Mouse (Mus musculus) stomach, postnatal 0 days (tissue): ENCODE measurements around the gene Rheb. TPM values are rescaled to one million over a fixed set of nuclear protein-coding genes. Genes with fewer than 3 reads are reported as not detected.
A peak's percentile ranks its signal among the peaks of the same experiment; 100 is the strongest.
"Not testable (repeated sequence)": the region's sequence is repeated elsewhere in the genome, so short reads cannot be mapped to it uniquely, and the experiment has no call there.

Experiments used
- ATAC-seq: fragments of 200-750 bp; cut with Nextera tagmentation; 2 replicates; pipeline ENCODE4 v1.8.0; 2017; ENCODE audit not compliant: low FRiP score, low TSS enrichment
- DNase-seq: peaks from one replicate; pipeline ENCODE4 v3.0.0-alpha.2; 2016; ENCODE audit warnings: low spot score
- H3K27ac ChIP-seq: fragments of 300-500 bp; sonication (generic); replicated peaks from 2 replicates; pipeline ENCODE4 v1.5.1; 2014; ENCODE audit warnings: mild to moderate bottlenecking, control low read depth
- H3K27me3 ChIP-seq: fragments of 300-500 bp; sonication (generic); 2 replicates; pipeline ENCODE4 v1.6.1; 2014; ENCODE audit warnings: low read length; ENCODE audit not compliant: control insufficient read depth, insufficient read depth
- H3K36me3 ChIP-seq: fragments of 300-500 bp; sonication (generic); 2 replicates; pipeline ENCODE4 v1.6.1; 2014; ENCODE audit warnings: low read length, mixed read lengths; ENCODE audit not compliant: control insufficient read depth, insufficient read depth
- H3K4me1 ChIP-seq: fragments of 300-500 bp; sonication (generic); replicated peaks from 2 replicates; pipeline ENCODE4 v1.6.1; 2014; ENCODE audit warnings: antibody characterized with exemption; ENCODE audit not compliant: control insufficient read depth, insufficient read depth
- H3K4me2 ChIP-seq: fragments of 300-500 bp; sonication (generic); replicated peaks from 2 replicates; pipeline ENCODE4 v1.6.1; 2014; ENCODE audit warnings: low read depth, mild to moderate bottlenecking, control low read depth, moderate library complexity
- H3K4me3 ChIP-seq: fragments of 300-500 bp; sonication (generic); 2 replicates; pipeline ENCODE4 v1.5.1; 2014; ENCODE audit warnings: low read depth, low read length, control low read depth
- H3K9ac ChIP-seq: fragments of 300-500 bp; sonication (generic); 2 replicates; pipeline ENCODE4 v1.6.1; 2014; ENCODE audit warnings: mild to moderate bottlenecking, low read length, control low read depth, mixed read lengths
- H3K9me3 ChIP-seq: fragments of 300-500 bp; sonication (generic); 2 replicates; pipeline ENCODE4 v1.6.1; 2016; ENCODE audit warnings: low read length; ENCODE audit not compliant: control insufficient read depth
- CTCF ChIP-seq: IDR thresholded peaks from 2 replicates; pipeline ENCODE4 v1.5.1; 2016; ENCODE audit warnings: antibody characterized with exemption, low read depth, mild to moderate bottlenecking, moderate library complexity
- EP300 ChIP-seq: optimal IDR thresholded peaks from 2 replicates; pipeline ENCODE3; 2016; ENCODE audit warnings: antibody characterized with exemption
- WGBS: fragments of 180-500 bp; shearing (Covaris S2); extraction: QIAGEN DNeasy Blood & Tissue Kit; methylation state at CpG from one replicate; pipeline ENCODE4 v1.1.7; 2014; 5-methylcytosine and 5-hydroxymethylcytosine counted together
- polyA plus RNA-seq: library from polyadenylated mRNA; unstranded; fragments of >200 nt; fragmentation: Nextera tagmentation; extraction: Ambion mirVana; gene quantifications from 2 replicates; pipeline ENCODE4 v1.2.1, GENCODE M21; 2015

The Rheb gene
- polyA plus RNA-seq, 1 experiment from 2014 or later, result 218 TPM

GRCm38 (mm10) chr5:24779321-24779720 lies 63.1 kb downstream of the Rheb start:
- no peak for ATAC-seq
- DNase-seq, result no peak
- H3K36me3 ChIP-seq, result no peaks in the 10 kb centered on the region
- TF ChIP-seq EP300 (no peak), CTCF (no peak)
- H3K27me3 ChIP-seq, result no peaks in the 10 kb centered on the region
- H3K9ac ChIP-seq, result no peak overlapping the region
- no peak overlapping the region for H3K4me2 ChIP-seq
- no peak overlapping the region for H3K4me3 ChIP-seq
- no peaks in the 10 kb centered on the region for H3K4me1 ChIP-seq
- no peaks in the 10 kb centered on the region for H3K9me3 ChIP-seq
- H3K27ac ChIP-seq, result no peak overlapping the region

GRCm38 (mm10) chr5:24778843-24779140 lies 63.6 kb downstream of the Rheb start:
- DNase-seq (no peak), ATAC-seq (no peak)
- no peaks in the 10 kb centered on the region for H3K27me3 ChIP-seq
- WGBS, result 57% methylated on average over 13 of the region's 13 CpGs
- no peak overlapping the region for H3K27ac ChIP-seq
- no peak overlapping the region for H3K4me2 ChIP-seq
- TF ChIP-seq EP300 (no peak), CTCF (no peak)
- no peak overlapping the region for H3K9ac ChIP-seq
- H3K9me3 ChIP-seq, result no peaks in the 10 kb centered on the region
- H3K36me3 ChIP-seq, result no peaks in the 10 kb centered on the region
- H3K4me3 ChIP-seq, result no peak overlapping the region
- H3K4me1 ChIP-seq, result no peaks in the 10 kb centered on the region

DNA sequence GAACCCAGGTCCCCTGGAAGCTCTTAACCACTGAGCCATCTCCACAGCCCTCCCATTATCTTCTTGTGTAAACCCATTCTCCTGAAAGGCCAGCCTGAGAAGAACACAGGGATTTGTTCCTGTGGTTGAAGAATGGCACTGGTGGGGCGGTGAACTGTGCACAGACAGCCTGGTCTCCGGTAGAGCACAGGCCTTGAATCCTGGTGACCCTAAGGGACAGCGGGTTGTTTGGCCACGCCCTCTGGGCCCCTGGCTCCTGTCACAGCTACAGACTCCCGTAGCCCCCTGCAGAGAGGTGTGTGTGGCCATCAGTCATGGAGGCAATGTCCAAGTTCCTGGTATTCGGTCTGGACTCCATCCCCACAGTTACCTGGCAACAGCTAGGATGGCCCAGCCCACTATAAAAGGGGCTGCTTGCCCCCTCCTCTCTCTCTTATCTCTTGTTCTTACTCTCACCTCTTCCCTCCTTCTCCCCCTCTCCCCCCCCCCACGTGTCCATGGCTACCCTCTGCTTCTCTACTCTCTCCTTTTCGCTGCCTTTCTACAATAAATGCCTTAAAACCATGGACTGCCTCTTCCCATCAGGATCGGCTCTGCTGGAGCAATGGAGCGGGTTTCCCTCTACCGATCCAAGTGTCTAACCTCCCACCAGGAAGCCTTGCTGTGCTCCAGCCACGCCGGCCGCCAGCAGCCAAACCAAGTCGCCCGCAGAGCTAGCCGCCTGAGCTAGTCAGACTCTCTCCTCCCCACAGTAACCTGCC lies 64.2 kb downstream of the Rheb start:
- Histone ChIP-seq H3K27me3 (no peaks in the 10 kb centered on the region), H3K4me2 (no peak overlapping the region)
- TF ChIP-seq EP300 (no peak), CTCF (no peak)

DNA sequence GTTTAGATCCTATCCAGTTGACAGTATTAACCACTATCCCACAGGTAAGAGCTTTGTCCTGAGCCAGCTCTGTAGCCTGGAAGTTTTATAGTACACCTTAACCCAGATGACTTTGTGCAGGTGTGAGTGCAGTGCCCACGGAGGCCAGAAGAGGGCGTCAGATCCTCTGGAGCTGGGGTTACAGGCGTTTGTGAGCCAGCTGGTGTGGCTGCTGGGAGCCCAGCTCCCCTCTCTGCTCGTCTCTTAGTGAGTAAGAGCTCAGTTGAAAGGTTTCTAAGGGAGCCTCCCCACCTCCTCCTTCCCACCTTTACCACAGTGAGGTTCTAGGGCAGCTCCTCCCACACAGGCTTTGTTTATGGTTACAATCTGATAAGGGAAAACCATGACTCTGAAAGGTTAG lies 65.7 kb downstream of the Rheb start:
- Histone ChIP-seq H3K9me3 (no peaks in the 10 kb centered on the region), H3K36me3 (no peaks in the 10 kb centered on the region), H3K27me3 (no peaks in the 10 kb centered on the region), H3K4me1 (no peaks in the 10 kb centered on the region), H3K4me2 (no peak overlapping the region), H3K4me3 (no peak overlapping the region), H3K27ac (no peak overlapping the region), H3K9ac (no peak overlapping the region)
- peak; percentile 59 for TF ChIP-seq CTCF
- TF ChIP-seq EP300, result no peak
- WGBS, result 55% methylated on average over 4 of the region's 4 CpGs
- DNase-seq (peak; percentile 55), ATAC-seq (peak; percentile 92)

More for the DNA sequence above, 64.2 kb downstream of the Rheb start:
- no peak overlapping the region for H3K9ac ChIP-seq
- H3K4me3 ChIP-seq, result no peak overlapping the region
- no peak overlapping the region for H3K27ac ChIP-seq
- ATAC-seq (no peak), DNase-seq (no peak)
- H3K4me1 ChIP-seq, result no peaks in the 10 kb centered on the region
- H3K9me3 ChIP-seq, result no peaks in the 10 kb centered on the region
- no peaks in the 10 kb centered on the region for H3K36me3 ChIP-seq
- 31% methylated on average over 17 of the region's 17 CpGs for WGBS

- H3K36me3 ChIP-seq, H3K9ac ChIP-seq, H3K9me3 ChIP-seq, H3K4me3 ChIP-seq, H3K4me2 ChIP-seq, ATAC-seq, H3K27me3 ChIP-seq, H3K27ac ChIP-seq, H3K4me1 ChIP-seq, DNase-seq: not testable (repeated sequence)
- 77% methylated on average over 16 of the region's 16 CpGs for WGBS
Measured at GRCm38 (mm10) chr5:24774549-24774948, 67.9 kb downstream of the Rheb start.

DNA sequence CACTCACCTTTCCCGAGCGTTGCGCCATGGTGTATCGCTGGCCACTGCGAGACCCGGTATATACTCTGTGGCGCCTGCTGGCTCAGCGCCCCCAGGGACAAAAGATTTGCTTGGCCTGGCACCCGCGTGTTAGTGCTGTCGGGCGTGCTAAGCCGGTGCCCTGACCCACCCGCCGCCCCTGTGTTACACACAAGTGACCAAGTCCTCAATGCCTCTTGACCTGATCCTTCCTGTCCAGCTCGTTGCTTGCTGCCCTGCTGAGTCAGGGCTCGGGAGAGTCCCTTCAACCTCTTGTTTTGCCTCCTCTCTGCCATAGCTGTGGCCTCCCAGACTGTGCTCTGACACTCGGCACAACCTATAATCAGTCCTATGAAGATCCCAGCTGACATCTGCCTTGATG lies 84.6 kb downstream of the Rheb start, which contains the start of gene Crygn:
Gene Crygn (minus strand): TSS at position 193 of the 400 bp plus-strand sequence.
- Histone ChIP-seq H3K27me3 (no peaks in the 10 kb centered on the region), H3K4me2 (no peak within 1 kb of the TSS), H3K4me1 (no peaks in the 10 kb centered on the region), H3K27ac (no peak within 1 kb of the TSS), H3K9me3 (no peaks in the 10 kb centered on the region), H3K9ac (no peak within 1 kb of the TSS), H3K4me3 (no peak within 1 kb of the TSS), H3K36me3 (no peaks in the 10 kb centered on the region)
- ATAC-seq (0 out of 2 replicates have a peak, but pooled peaks have one; percentile 32), DNase-seq (no peak)
- 53% methylated on average over 18 of the region's 18 CpGs for WGBS
- no peak for TF ChIP-seq EP300
- TF ChIP-seq CTCF, result no peak
